ENCODE assay signal across 8 mouse cellular contexts in genomic region chr13:45000836-45001227, GRCm38 (mm10). TPM values are rescaled to one million over a fixed set of nuclear protein-coding genes. Genes with fewer than 3 reads are reported as not detected.
DNase-seq lines count a peak whose midpoint lies in the region; ATAC-seq and TF ChIP-seq lines count a peak whose summit lies in the region.

No protein-coding gene starts in this region.

- DNase-seq in 416B (ENCODE audit: low read depth), result peak; percentile 84
- peak; percentile 48 for DNase-seq in cerebellum, adult 9-11 months
- peak; percentile 36 for DNase-seq in forelimb bud, embryonic 11.5 days (ENCODE audit: low read depth, low spot score)
- peak; percentile 72 for DNase-seq in lung, embryonic 14.5 days
- no peak for DNase-seq in frontal cortex, postnatal 10 days (ENCODE audit: low spot score in 2 of 2)

- peaks cover 11% of the 10 kb centered on the region; the same call in 1 of the 2 replicates for H3K36me3 ChIP-seq in E14TG2a.4 (ENCODE audit: insufficient read depth, low read length)
- H3K36me3 ChIP-seq in intestine, postnatal 0 days (ENCODE audit: control insufficient read depth, insufficient read depth), result peaks cover 5% of the 10 kb centered on the region
- peaks cover 8% of the 10 kb centered on the region; the same call in 1 of the 2 replicates for H3K36me3 ChIP-seq in lung, embryonic 14.5 days (ENCODE audit: insufficient read depth)

- H3K27me3 ChIP-seq in E14TG2a.4 (ENCODE audit: insufficient read depth, low read length), result peaks cover 18% of the 10 kb centered on the region
- H3K27me3 ChIP-seq in intestine, postnatal 0 days (replicated peaks; ENCODE audit: control insufficient read depth, insufficient read depth, low read length), result no peaks in the 10 kb centered on the region
- no peaks in the 10 kb centered on the region for H3K27me3 ChIP-seq in lung, embryonic 14.5 days (ENCODE audit: insufficient read depth, low read length)

- peak overlapping the region; percentile 86; the same call in 1 of the 2 replicates for H3K27ac ChIP-seq in intestine, postnatal 0 days (ENCODE audit: low read depth, low read length)
- peak overlapping the region; percentile 80; the same call in 1 of the 2 replicates for H3K27ac ChIP-seq in lung, embryonic 14.5 days (ENCODE audit: low read depth)

- H3K4me2 ChIP-seq in intestine, postnatal 0 days (replicated peaks; ENCODE audit: low read depth), result peak overlapping the region; percentile 83
- H3K4me2 ChIP-seq in lung, embryonic 14.5 days, result peak overlapping the region; percentile 76

- WGBS in intestine, postnatal 0 days, result 12% methylated on average over 7 of the region's 7 CpGs
- 12% methylated on average over 7 of the region's 7 CpGs for WGBS in lung, embryonic 14.5 days

- H3K4me1 ChIP-seq in E14TG2a.4 (replicated peaks; ENCODE audit: low read depth, low read length), result peaks cover 37% of the 10 kb centered on the region
- no peaks in the 10 kb centered on the region for H3K4me1 ChIP-seq in intestine, postnatal 0 days (replicated peaks; ENCODE audit: control insufficient read depth, insufficient read depth, low read length)
- no peaks in the 10 kb centered on the region for H3K4me1 ChIP-seq in lung, embryonic 14.5 days (ENCODE audit: insufficient read depth)

- peak overlapping the region; percentile 91 for H3K4me3 ChIP-seq in E14TG2a.4 (replicated peaks; ENCODE audit: low read length)
- peak overlapping the region; percentile 90 for H3K4me3 ChIP-seq in intestine, postnatal 0 days (ENCODE audit: low read depth, low read length)
- peak overlapping the region; percentile 85 for H3K4me3 ChIP-seq in lung, embryonic 14.5 days (ENCODE audit: low read depth, low read length)

- peak overlapping the region; percentile 88; the same call in 1 of the 2 replicates for H3K9ac ChIP-seq in intestine, postnatal 0 days (ENCODE audit: low read depth, low read length)
- peak overlapping the region; percentile 83 for H3K9ac ChIP-seq in lung, embryonic 14.5 days

- ATAC-seq in intestine, postnatal 0 days, result no peak
- ATAC-seq in lung, embryonic 14.5 days (ENCODE audit: insufficient read depth), result peak; percentile 29; the same call in 1 of the 2 replicates
- ATAC-seq in neutrophil, adult 5-6 weeks (ENCODE audit: extremely low read depth, insufficient number of reproducible peaks, low FRiP score, poor library complexity, severe bottlenecking), result peak; percentile 55; the same call in 1 of the 2 replicates

- H3K9me3 ChIP-seq in E14TG2a.4 (ENCODE audit: low read length), result no peaks in the 10 kb centered on the region
- H3K9me3 ChIP-seq in intestine, postnatal 0 days (ENCODE audit: control insufficient read depth), result no peaks in the 10 kb centered on the region
- H3K9me3 ChIP-seq in lung, embryonic 14.5 days (ENCODE audit: low read depth, low read length), result no peaks in the 10 kb centered on the region

- TF ChIP-seq CTCF in E14TG2a.4 (conservative IDR thresholded peaks at IDR 0.05; ENCODE audit: low read length), result no peak
- TF ChIP-seq CTCF in intestine, postnatal 0 days (IDR thresholded peaks at IDR 0.05; ENCODE audit: low read depth), result peak; percentile 71
- TF ChIP-seq CTCF in lung, embryonic 14.5 days (IDR thresholded peaks at IDR 0.05; ENCODE audit: low read depth), result peak; percentile 67

RNA-seq across cellular contexts. Expression of gene Dtnbp1, which starts 1.1 kb away (rescaled TPM):
- 65.2 and 69.7 TPM in 2 replicates for polyA plus RNA-seq in intestine, postnatal 0 days (2015; fragmentation: Nextera tagmentation; extraction: Ambion mirVana)
- 73.3 and 75.8 TPM in 2 replicates for polyA plus RNA-seq in lung, embryonic 14.5 days (2014; fragmentation: Nextera tagmentation; extraction: Ambion mirVana)
- total RNA-seq in neutrophil, adult 5-6 weeks (2017), result 26.4 and 28.1 TPM in 2 replicates

Comparison
In these comparisons a context has a peak if more than half of its experiments do, and no peak if none do; other contexts are left out.
1. DNase-seq: peak in 416B (single experiment), cerebellum, adult 9-11 months (single experiment), forelimb bud, embryonic 11.5 days (single experiment) and lung, embryonic 14.5 days (single experiment); none in frontal cortex, postnatal 10 days (0 of 2).
2. Peak in every context shown above with its lines, with median percentiles within 50 percentile points of each other: H3K4me3 ChIP-seq.